Mouse (Mus musculus): ENCODE data around the gene Pdgfc.

The Pdgfc gene

DNA sequence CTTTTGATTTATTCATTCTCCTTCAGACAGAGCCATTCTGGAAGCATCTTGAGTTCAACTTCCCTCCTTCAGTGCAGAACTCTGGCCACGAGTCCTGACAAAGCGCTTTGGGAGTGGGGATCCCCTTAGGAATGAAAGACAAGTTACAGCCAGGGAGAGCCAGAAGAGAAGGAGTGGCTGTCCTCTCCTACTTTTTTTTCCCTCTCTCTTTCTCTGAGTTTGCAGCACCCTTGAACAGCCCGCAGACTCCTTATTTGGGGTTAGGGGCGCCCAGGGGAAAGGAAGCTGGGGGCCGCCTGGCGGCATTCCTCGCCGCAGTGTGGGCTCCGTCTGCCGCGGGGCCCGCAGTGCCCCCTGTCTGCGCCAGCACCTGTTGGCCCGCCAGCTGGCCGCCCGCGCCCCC lies at the start of gene Pdgfc:
Pdgfc (plus strand) TSS at position 266 of the 403 bp plus-strand sequence.
- no peak for DNase-seq

DNA sequence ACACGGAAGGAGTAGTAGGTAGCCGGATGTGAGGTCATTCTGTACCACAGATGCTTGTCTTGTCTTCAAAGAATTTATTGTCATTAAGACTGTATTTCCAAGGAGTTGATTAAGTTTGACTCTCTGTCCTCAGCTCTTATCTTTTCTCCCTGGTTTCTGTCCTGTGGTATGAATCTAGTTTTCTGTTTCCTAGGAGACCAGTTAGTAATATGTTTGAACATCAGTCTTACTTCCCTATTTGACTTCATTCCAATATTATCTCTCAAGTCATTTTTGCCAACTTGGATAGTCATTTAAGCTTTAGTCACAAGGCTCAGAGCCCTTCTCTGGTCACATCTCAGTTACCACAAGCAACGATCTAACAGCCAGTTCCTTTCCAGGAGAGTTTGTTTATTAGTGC lies 27.0 kb upstream of the Pdgfc start:
- DNase-seq = no peak

DNA sequence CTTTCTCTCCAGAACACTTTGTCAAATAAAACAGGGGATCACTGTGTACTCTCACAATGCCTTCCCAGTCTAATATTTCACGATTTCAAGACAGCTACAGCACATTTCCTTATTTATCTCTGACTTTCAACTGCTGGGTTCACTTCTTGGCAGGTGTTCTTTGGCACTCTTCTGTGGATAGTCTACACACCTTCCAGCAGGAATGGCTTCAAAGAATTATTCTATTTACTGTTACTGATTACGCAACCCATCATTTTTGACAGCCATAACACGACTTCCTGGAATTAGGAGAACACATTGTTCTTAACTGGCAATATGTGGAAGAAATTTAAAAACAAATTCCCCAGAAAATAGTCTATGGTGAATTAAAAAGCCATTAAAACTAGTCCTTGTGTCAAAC lies 26.3 kb upstream of the Pdgfc start:
- no peak for DNase-seq

DNA sequence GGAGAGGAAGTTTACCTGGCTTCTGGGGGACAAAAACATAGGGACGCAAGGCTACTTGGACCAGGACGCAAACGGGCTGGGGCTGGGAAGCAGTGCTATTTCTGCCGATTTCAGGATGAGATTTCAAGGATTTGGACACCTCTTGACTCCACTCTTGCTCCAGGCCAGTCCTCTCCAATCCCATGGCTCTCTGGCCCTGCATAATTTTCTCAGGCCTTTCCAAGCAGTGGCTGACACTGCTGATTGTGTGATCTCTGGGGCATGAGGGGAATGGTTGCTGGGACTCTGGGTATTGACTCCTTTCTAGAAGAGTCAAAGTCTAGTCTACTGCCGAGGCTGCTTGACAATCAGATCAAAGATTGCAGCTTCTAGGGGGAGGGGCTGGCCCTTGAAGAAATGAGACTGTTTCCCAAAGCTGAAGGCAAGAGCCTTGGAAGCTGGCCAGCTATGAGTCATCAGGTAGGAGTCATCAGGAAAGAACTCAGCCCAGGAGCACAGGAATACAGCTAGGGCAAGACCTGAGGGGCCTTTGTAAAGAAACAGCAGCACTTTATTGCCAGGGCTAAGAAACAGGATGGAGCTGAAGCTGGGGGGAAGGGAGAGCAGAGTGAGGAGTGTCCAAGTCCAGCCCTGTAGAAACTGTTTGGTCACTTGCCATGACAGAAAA lies 18.7 kb upstream of the Pdgfc start:
- peak; percentile 78 for DNase-seq

DNA sequence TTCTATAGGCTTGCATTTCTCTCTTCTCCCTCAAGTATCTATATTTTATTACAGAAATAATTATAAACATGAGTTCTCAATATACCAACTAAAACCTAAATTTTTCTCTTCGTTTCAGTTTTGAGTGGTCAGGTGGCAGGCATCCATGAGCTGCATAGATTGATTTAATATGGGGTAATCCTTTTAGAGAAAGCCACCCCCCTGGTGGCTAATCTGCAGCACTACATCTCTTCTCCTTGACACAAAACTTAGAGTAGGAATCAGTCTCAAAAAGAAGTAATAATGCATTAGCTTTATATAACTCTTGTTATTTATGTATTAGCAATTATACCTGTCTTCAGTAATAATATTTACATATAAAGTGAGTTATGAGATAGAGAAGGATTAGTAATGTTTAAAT lies 16.2 kb upstream of the Pdgfc start:
- no peak for DNase-seq

DNA sequence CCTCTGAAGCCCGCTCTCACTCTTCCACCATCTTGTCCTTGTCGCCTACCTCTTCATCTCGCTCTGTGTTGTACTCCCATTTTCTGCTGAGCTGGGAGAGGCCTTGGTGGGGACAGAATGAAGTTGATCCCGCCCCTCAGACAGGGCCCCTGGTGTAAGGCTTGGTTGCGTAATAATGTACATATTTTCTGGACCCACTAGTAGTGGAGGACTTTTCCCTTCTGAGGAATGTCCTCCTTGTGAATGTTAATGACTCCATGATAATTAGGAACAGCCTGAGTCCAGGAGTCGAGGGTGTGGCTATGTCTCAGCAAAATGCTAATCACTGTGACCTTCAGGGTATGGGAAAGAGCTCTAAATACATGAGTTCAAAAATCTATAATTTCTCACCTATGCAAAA lies 14.4 kb upstream of the Pdgfc start:
- DNase-seq = no peak

DNA sequence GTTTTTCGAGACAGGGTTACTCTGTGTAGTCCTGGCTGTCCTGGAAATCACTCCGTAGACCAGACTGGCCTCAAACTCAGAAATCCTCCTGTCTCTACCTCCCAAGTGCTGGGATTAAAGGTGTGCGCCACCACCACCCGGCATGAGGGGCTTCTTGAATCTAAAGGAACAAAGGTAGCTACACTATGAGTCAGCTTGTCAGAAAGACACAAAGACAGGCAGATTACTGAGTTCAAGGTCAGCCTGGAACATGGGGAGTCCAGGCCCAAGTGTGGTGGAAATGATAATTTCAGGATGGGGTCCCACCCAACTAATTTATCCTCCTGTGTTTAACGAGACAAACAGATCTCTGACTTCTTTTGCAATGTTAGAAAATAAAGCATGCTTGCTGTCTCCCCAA lies 13.9 kb upstream of the Pdgfc start:
- no peak for DNase-seq

DNA sequence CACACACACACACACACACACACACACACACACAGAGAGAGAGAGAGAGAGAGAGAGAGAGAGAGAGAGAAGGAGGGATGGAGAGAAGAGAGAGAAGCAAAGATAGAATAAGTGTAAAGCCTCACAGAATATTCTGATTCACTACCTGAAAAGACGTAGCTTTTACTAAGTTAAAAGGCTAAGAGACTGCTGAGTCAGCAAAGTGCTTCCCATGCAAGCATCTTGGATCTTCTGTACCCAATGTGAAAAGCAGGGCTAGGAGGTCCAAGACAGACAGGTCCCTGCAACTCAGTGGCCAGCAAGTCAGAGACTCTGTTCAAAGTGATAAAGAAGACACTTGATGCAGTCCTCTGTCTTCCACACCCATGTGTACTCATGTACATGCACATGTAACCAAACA lies 13.4 kb upstream of the Pdgfc start:
- no peak for DNase-seq

DNA sequence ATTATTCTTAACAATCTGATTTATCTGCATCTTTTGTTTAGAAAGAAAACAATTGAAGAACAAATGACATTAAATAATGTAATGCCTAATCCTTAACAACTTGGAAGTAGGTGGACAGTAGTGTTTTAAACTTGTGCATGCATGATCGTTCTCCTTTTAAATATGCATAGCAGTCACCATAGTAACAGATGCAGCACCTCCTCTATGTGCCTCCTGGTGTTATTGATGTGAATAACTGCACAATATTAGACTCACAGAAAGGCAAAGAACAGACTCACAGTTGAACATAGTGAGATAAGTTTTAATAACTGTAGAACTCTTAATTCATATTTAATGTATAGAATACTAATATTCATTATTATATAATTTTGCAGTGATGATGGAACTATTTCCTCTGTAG lies 12.6 kb upstream of the Pdgfc start:
- no peak for DNase-seq

DNA sequence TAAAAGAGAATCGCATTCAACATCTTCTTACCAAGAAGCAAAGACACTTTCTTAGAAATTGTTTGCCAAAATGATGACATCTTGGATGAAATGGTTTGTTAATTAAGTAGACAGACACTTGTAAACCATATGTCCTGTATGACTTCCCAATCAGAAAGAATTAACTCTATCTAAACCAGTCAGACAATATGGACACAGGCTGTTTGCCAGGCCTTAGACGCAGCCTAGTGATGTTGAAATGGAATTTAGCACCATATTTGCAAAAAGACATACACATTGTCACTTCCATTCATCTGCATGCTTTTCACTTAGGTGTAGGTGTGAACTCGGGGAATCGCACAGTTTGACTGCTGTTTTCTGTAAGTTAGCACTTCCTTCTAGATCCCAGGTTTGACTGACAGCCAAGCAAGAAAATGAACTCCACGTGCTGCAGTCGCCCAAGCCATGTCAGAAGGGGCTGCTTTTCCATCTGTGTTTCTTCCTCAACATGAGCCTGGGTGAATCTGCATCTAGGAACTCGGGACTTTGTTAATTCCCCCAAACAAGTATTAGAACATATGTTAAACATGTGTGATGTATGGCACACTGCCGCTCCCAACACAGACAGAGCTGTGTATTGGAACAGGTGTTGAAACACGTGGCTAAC lies 10.5 kb upstream of the Pdgfc start:
- DNase-seq = no peak

DNA sequence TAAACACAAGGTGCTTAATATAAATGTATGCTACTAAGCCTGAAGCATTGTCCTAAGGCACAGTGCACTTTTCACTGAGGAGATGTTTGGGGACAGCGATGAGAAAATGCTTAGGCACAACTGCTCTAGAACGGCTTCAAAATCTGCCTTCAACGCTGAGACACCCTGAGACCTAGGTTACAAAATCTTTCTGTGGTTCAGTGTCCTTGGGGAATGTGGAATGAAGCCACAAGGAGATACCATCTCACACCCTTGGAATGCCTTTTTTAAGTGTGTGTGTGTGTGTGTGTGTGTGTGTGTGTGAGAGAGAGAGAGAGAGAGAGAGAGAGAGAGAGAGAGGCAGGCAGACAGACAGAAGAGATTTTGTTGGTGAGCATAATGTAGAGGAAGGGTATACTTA lies 7.9 kb upstream of the Pdgfc start:
- DNase-seq = no peak

DNA sequence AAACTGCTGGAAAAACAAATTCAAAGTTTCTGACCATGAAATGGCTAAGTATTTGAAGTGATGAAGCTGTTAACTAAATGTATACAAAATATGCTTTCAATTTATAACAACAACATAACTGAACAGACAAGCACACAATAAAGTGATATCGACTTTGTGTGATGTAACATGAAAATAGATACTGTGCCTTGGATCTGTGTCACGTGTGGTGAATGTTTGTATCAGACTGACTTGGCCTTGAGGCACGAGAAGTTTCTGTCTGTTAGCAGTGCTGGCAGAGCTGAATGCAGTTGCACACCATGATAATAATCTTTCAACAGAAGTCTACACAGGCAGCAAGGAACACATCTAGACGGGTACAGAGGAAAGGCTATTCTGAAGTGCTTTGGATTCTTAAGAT lies 6.9 kb upstream of the Pdgfc start:
- no peak for DNase-seq

DNA sequence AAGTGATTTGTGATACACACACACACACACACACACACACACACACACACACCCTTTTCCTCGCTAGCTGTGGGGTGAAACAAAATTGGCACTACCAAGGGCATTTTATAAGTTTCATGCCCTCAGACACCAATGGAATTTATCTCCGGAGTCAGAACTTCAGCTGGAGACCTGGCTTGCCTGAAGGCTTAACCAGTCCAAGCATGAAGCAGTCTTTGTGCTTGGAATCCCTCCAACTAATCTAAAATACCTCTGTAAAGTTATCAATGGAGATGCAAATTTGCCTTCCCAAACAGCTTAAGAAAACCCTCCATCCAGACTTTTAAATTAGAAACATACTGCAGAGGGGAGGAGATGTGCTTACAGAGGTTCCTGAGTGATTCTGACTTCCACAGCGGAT lies 6.3 kb upstream of the Pdgfc start:
- no peak for DNase-seq

DNA sequence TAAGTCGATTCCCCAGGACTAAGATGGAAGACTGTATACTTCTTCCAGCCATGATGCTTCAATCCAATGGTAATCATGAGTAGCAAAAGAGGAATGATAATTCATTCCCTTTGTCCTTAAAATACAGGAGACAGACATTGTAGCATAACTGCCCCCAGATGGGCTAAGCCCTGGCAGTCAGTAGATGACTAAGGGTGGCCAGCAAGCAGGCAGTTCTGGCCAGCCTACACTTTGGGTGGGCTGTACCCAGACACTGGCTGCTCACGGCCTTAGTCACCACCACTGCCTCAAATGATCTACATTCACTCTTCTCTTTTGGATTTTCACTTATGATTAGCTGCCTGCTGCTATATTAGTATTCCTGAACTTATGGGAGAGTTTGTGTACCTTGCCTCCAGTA lies 5.9 kb upstream of the Pdgfc start:
- DNase-seq = no peak

DNA sequence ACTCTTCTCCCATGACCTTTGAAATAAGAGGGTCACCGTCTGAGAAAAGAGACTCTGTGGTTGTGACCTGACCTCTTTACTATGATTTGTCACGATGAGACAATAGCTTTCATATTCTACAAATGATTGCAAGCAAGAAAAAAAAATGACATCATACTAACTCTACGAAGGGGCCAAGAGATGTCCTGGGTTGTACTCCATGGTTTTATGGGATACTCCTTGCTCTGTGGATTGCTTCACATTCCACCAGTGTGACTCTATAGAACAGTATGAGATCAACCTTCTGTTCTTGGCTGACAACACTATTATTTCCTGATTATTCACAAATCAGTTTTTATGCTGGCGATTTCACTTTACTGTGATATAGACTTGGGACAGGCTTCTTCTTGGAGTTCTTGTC lies 4.2 kb upstream of the Pdgfc start:
- no peak for DNase-seq

DNA sequence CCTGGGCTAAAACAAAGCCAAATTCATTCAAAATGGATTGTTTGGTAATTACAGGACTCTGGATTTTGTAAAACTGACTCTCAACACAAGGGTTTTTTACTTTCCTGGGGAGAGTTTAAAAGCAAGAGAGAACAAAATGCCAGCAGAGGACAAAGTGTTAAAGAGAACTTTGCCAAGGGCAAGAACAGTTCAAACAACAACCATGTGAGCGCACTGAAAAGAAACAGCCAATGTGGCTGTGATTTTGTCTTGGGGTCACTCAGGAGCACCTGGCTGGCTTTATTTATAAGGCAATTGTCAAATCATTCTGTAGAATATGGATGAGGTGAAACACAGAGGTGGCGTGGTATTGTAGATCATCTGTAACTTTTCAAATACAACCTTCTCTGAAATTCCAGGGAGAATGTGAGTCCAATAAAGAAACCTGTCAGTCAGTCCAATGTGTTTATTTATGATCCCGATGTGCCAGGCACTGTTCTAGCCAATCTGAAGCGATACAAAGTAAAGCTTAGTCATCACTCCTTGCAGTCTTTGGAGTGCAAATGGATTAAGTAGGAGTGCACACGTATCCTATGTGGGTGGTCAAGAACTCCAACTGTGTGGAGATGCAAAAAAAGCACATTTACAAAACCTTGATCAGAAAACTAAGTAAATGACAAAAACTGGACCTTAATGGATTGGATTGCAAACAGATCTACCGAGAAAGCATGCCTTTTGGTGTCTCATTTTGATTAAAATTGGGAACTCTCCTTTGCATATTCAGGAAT lies 1.7 kb upstream of the Pdgfc start:
- DNase-seq = no peak

DNA sequence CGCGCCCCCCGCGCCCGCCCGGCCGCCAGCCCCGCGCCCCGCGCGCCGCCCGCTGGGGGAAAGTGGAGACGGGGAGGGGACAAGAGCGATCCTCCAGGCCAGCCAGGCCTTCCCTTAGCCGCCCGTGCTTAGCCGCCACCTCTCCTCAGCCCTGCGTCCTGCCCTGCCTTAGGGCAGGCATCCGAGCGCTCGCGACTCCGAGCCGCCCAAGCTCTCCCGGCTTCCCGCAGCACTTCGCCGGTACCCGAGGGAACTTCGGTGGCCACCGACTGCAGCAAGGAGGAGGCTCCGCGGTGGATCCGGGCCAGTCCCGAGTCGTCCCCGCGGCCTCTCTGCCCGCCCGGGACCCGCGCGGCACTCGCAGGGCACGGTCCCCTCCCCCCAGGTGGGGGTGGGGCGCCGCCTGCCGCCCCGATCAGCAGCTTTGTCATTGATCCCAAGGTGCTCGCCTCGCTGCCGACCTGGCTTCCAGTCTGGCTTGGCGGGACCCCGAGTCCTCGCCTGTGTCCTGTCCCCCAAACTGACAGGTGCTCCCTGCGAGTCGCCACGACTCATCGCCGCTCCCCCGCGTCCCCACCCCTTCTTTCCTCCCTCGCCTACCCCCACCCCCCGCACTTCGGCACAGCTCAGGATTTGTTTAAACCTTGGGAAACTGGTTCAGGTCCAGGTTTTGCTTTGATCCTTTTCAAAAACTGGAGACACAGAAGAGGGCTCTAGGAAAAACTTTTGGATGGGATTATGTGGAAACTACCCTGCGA lies 517 bp downstream of the Pdgfc start:
- peak; percentile 38 for DNase-seq

DNA sequence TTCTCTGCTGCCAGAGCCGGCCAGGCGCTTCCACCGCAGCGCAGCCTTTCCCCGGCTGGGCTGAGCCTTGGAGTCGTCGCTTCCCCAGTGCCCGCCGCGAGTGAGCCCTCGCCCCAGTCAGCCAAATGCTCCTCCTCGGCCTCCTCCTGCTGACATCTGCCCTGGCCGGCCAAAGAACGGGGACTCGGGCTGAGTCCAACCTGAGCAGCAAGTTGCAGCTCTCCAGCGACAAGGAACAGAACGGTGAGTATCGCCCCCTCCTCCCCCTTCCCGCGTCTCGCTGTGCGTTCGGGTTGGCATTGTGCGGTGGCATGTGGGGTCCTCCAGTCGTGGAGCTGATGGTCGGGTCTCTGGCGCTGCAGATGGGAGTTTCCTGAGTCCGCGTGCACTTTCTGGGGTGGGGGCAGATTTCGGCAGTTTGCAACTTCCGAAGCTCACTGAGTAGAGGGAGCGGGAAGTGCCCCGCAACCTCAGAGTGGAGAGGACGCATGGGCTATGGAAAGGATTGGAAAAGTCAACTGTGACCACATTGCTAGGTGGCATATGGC lies 1.2 kb downstream of the Pdgfc start:
- peak; percentile 28 for DNase-seq

DNA sequence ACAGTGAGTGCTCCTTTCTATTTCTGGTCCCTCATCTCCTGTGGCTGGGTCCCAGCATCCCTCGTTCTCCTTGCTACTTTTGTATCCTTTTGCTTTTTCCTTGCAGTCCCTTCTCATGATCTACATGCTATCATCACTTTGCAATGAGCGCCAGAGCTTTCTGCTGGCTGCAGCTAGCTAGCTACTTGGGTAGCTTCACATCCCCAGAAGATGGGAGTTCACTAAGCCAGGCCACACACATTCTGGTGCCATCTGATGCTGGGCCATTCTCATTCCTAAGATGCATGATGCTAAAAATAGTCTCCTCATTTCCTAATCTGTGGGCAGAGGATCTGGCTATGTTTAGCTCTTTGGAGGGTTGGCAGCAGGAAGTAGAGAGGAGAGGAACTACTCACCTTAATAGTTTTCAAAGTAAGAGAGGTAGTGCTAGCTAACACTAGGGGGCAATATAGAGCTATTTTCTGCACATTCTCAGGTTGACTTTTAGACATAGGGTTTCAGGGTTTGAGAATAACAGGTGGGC lies 3.0 kb downstream of the Pdgfc start:
- no peak for DNase-seq

DNA sequence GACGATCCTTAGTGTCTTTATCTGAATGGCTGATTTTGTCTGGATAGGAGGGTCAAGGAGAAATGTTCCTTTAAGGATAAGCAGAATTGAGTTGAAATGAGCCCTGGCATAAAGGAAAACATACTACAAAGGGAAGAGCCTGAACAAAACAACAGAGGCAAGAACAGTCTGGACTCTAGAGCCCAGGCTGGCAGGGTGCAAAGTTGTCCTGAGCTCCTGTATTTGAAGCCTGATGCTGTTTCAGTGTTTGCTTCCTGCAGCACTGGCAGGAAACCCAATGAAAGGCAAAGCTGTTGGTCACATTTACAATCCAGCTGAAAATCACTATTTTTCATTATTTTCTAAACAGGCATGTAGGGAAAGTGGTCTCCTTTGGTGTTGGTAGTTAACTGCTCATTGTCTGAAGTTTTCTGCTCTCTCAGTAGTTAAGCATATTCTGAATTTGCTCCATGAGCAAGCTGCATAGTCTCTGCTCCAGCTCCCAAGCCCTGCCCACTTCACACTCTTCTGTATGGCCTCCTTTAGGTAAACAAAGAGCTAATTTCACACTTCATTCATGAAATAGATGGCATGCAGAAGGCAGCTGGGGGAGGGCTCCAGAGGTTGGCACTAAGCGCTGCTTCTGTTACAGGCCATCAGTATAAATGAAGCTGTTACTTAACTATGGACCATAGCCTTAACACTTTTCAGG lies 8.6 kb downstream of the Pdgfc start:
- DNase-seq = no peak

DNA sequence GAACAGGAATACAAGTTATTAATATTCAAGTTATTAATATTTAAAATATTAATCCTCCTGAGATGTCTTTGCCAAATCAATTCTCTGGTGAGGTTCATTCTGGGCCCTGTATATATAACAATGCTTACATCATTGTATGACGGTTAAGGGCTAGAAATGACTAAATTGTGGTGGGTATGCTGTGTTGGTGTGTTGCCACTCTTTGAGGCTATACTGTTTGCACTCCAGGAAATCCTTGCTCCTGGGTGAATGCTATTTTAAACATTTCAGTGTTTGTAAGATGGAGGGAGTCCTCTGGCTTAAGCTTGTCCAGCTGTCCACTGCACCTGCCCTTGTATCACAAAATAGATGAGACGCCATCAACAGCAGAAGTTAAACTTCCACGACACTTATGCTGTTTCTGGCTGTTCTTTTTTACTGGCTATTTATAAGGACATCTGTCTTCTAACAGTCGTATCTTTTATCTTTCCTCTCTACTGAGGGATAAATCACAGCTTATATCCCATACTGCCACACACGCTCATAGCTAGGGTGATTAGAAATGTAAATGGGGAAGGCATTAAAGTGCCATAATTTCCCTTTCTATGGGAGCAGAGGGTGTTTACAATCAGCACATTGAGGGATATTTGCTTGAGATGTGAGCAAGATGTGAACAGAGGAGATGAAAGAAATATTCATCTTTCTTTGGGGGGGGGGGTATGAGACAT lies 9.3 kb downstream of the Pdgfc start:
- no peak for DNase-seq
